In the genomic region with DNA sequence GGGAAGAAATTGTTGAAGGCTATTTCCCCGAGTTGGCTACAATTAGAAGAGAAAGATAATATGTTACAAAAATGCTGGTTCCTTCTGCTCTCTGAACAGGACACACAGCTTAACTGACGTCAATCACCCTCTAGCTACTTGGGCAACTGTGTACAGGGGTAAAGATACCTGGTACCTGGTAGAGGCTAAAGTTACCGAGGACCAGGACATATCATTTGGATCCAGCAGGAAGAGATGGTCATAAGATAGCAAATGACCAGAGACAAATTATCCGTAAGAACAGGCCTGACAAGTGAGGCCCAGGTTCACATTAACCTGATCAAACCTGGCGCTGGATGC, we compare ENCODE assay signal across 8 mouse cellular contexts. TPM values are rescaled to one million over a fixed set of nuclear protein-coding genes. Genes with fewer than 3 reads are reported as not detected.
DNase-seq lines count a peak whose midpoint lies in the region; ATAC-seq and TF ChIP-seq lines count a peak whose summit lies in the region.

No protein-coding gene starts in this region.

- H3K27me3 ChIP-seq in liver, adult 2 months (ENCODE audit: control insufficient read depth, insufficient read depth, low read length), result no peaks in the 10 kb centered on the region
- peaks cover 16% of the 10 kb centered on the region for H3K27me3 ChIP-seq in embryonic facial prominence, embryonic 15.5 days
- H3K27me3 ChIP-seq in intestine, embryonic 14.5 days (replicated peaks; ENCODE audit: control insufficient read depth, insufficient read depth, low read length), result no peaks in the 10 kb centered on the region
- no peaks in the 10 kb centered on the region for H3K27me3 ChIP-seq in myocyte (ENCODE audit: control insufficient read depth, insufficient read depth, insufficient read length)

- no peak overlapping the region for H3K9ac ChIP-seq in liver, adult 2 months (ENCODE audit: low read depth, low read length)
- H3K9ac ChIP-seq in embryonic facial prominence, embryonic 15.5 days, result no peak overlapping the region
- no peak overlapping the region for H3K9ac ChIP-seq in intestine, embryonic 14.5 days (ENCODE audit: low read length)

- TF ChIP-seq POLR2A in liver, adult 2 months (IDR thresholded peaks at IDR 0.05; ENCODE audit: extremely low read depth, insufficient read depth, low read length), result no peak
- TF ChIP-seq POLR2A in myocyte (IDR thresholded peaks at IDR 0.05; ENCODE audit: insufficient read length, low read depth), result no peak

- WGBS in liver, adult 2 months, result 42% methylated on average over 5 of the region's 5 CpGs
- 44% methylated on average over 5 of the region's 5 CpGs for WGBS in embryonic facial prominence, embryonic 15.5 days
- WGBS in intestine, embryonic 14.5 days, result 47% methylated on average over 5 of the region's 5 CpGs

- peak overlapping the region; percentile 20 for H3ac ChIP-seq in myocyte (ENCODE audit: control insufficient read depth, insufficient read length)

- peak overlapping the region; percentile 65 for H3K4me2 ChIP-seq in embryonic facial prominence, embryonic 15.5 days (replicated peaks)
- H3K4me2 ChIP-seq in intestine, embryonic 14.5 days (ENCODE audit: low read length), result peak overlapping the region; percentile 67
- peak overlapping the region; percentile 70 for H3K4me2 ChIP-seq in myocyte (ENCODE audit: low read depth)

- peaks cover 7% of the 10 kb centered on the region; the same call in 1 of the 2 replicates for H3K36me3 ChIP-seq in liver, adult 2 months (ENCODE audit: control insufficient read depth, insufficient read depth, low read length)
- 0 out of 2 replicates have a peak, but pooled peaks cover 3% of the 10 kb centered on the region for H3K36me3 ChIP-seq in embryonic facial prominence, embryonic 15.5 days
- peaks cover 4% of the 10 kb centered on the region for H3K36me3 ChIP-seq in intestine, embryonic 14.5 days (ENCODE audit: control insufficient read depth, insufficient read depth, low read length)
- no peaks in the 10 kb centered on the region for H3K36me3 ChIP-seq in myocyte (ENCODE audit: control insufficient read depth, insufficient read depth)

- no peak for TF ChIP-seq CTCF in liver, adult 2 months (IDR thresholded peaks at IDR 0.05; ENCODE audit: low read depth, low read length)

- peaks cover 3% of the 10 kb centered on the region; the same call in 1 of the 2 replicates for H3K4me1 ChIP-seq in liver, adult 2 months (ENCODE audit: control insufficient read depth, insufficient read depth, low read length)
- no peaks in the 10 kb centered on the region; the same call in 1 of the 2 replicates for H3K4me1 ChIP-seq in embryonic facial prominence, embryonic 15.5 days
- peaks cover 5% of the 10 kb centered on the region; the same call in 1 of the 2 replicates for H3K4me1 ChIP-seq in intestine, embryonic 14.5 days (replicated peaks; ENCODE audit: control insufficient read depth, insufficient read depth, low read length)

- no peak overlapping the region for H3K27ac ChIP-seq in liver, adult 2 months (replicated peaks; ENCODE audit: insufficient read depth, low read depth, low read length)
- H3K27ac ChIP-seq in embryonic facial prominence, embryonic 15.5 days (replicated peaks), result no peak overlapping the region
- H3K27ac ChIP-seq in intestine, embryonic 14.5 days (ENCODE audit: low read depth), result no peak overlapping the region; the same call in 1 of the 2 replicates

- H3K9me3 ChIP-seq in embryonic facial prominence, embryonic 15.5 days (replicated peaks), result no peaks in the 10 kb centered on the region
- H3K9me3 ChIP-seq in intestine, embryonic 14.5 days (ENCODE audit: control insufficient read depth, low read length), result no peaks in the 10 kb centered on the region

- H3K4me3 ChIP-seq in liver, adult 2 months (ENCODE audit: insufficient read depth, low read depth, low read length), result peak overlapping the region; percentile 7
- peak overlapping the region; percentile 97 for H3K4me3 ChIP-seq in embryonic facial prominence, embryonic 15.5 days (replicated peaks)
- H3K4me3 ChIP-seq in intestine, embryonic 14.5 days (ENCODE audit: low read depth, low read length), result peak overlapping the region; percentile 84
- peak overlapping the region; percentile 37 for H3K4me3 ChIP-seq in myocyte

- no peak for DNase-seq in liver, adult 2 months (ENCODE audit: extremely low read depth, low read depth, low spot score)
- DNase-seq in liver, result no peak
- no peak for DNase-seq in intestine, embryonic 14.5 days (ENCODE audit: low spot score)
- DNase-seq in left cerebral cortex, adult 11 months (ENCODE audit: low spot score), result no peak
- DNase-seq in adrenal gland, postnatal 14 days, result no peak
- no peak for DNase-seq in urinary bladder, postnatal 25 days (ENCODE audit: low spot score)

- no peak for ATAC-seq in embryonic facial prominence, embryonic 15.5 days (ENCODE audit: insufficient number of reproducible peaks, low FRiP score, low TSS enrichment, low read depth)
- ATAC-seq in intestine, embryonic 14.5 days (replicated peaks; ENCODE audit: low FRiP score, low TSS enrichment, low read depth), result no peak

- H3K79me2 ChIP-seq in liver, adult 2 months (ENCODE audit: control insufficient read depth, insufficient read depth, low read length), result peaks cover 3% of the 10 kb centered on the region; the same call in 1 of the 2 replicates
- H3K79me2 ChIP-seq in myocyte (ENCODE audit: control insufficient read depth, insufficient read depth), result peaks cover 8% of the 10 kb centered on the region

TF ChIP-seq in myocyte, 11 proteins besides CTCF, POLR2A, EP300 and RAD21:
- TF ChIP-seq TCF3 (IDR thresholded peaks at IDR 0.05; ENCODE audit: insufficient read length, low read depth) (no peak), SRF (IDR thresholded peaks at IDR 0.05; ENCODE audit: control insufficient read depth, insufficient read length, low read depth) (no peak), TCF12 (IDR thresholded peaks at IDR 0.05; ENCODE audit: insufficient read depth, poor library complexity, severe bottlenecking) (no peak), CEBPB (IDR thresholded peaks at IDR 0.05; ENCODE audit: insufficient read depth, poor library complexity, severe bottlenecking) (no peak), USF1 (IDR thresholded peaks at IDR 0.05; ENCODE audit: low read depth) (no peak), REST (IDR thresholded peaks at IDR 0.05; ENCODE audit: insufficient read depth, insufficient read length) (no peak), POLR2AphosphoS2 (IDR thresholded peaks at IDR 0.05; ENCODE audit: insufficient read length, low read depth) (no peak), E2F4 (IDR thresholded peaks at IDR 0.05; ENCODE audit: insufficient read depth) (no peak), MAX (IDR thresholded peaks at IDR 0.05; ENCODE audit: low read depth) (no peak), MYOG (IDR thresholded peaks at IDR 0.05; ENCODE audit: control insufficient read depth in 1 of 3, insufficient read depth in 1 of 3, insufficient read length in 2 of 3, low read depth in 2 of 3) (no peak), MYOD1 (IDR thresholded peaks at IDR 0.05; ENCODE audit: control insufficient read depth in 1 of 3, insufficient read length in 2 of 3, low read depth in 2 of 3) (no peak)

RNA-seq across cellular contexts. Expression of a gene that starts 0.4 kb away (rescaled TPM):
- 19.8 and 23.8 TPM in 2 replicates for total RNA-seq in liver, adult 2 months (2014; rRNA removed)
- 70.7 and 88.9 TPM in 2 replicates for polyA plus RNA-seq in liver, adult 2 months (2012; rRNA removed)
- 116 and 120 TPM in 2 replicates for polyA plus RNA-seq in embryonic facial prominence, embryonic 15.5 days (2015; fragmentation: Nextera tagmentation; extraction: Ambion mirVana)
- 45.4 and 53.7 TPM in 2 replicates for polyA plus RNA-seq in intestine, embryonic 14.5 days (2014; fragmentation: Nextera tagmentation; extraction: Ambion mirVana)
- 36.1 TPM for polyA plus RNA-seq in myocyte (2012; fragmentation: generic; extraction: Trizol)
- 39.1 and 50.5 TPM in 2 replicates for total RNA-seq in adrenal gland, postnatal 14 days (2021)

Comparison
In these comparisons a context has a peak if more than half of its experiments do, and no peak if none do; other contexts are left out.
1. H3K4me3 ChIP-seq: peak in every context shown above with its lines; median percentile 97 in embryonic facial prominence, embryonic 15.5 days; 84 in intestine, embryonic 14.5 days; 37 in myocyte; 7 in liver, adult 2 months.